Mouse (Mus musculus): Measurements from ENCODE around the gene Arl3.

DNA sequence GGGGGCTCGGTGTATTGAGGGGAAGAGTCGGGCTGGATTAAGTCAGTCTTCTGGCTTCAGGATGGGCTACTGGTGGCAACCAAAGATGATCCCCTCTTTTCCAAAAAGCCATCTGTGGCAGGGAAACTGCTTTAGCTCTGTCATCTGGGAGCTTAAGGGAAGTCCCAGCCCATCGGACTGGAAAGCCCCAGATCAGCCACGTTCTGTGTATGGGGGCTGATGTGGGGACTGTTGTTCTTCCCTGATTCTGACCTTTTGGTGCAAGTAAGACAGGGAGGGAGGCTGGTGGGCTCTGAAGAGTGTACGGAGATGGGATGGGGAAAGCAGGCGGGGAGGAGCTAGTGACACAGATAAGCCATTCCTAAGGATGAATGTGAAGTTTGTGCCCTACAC is 48.9 kb downstream of the Arl3 start:
- no peak for TF ChIP-seq CTCF (IDR thresholded peaks at IDR 0.05; ENCODE audit: low read depth)
- no peak for TF ChIP-seq EP300 (IDR thresholded peaks at IDR 0.05; ENCODE audit: low read depth)

All from heart, postnatal 0 days (tissue).